Mouse (Mus musculus): ENCODE data around the gene Pes1.

DNA sequence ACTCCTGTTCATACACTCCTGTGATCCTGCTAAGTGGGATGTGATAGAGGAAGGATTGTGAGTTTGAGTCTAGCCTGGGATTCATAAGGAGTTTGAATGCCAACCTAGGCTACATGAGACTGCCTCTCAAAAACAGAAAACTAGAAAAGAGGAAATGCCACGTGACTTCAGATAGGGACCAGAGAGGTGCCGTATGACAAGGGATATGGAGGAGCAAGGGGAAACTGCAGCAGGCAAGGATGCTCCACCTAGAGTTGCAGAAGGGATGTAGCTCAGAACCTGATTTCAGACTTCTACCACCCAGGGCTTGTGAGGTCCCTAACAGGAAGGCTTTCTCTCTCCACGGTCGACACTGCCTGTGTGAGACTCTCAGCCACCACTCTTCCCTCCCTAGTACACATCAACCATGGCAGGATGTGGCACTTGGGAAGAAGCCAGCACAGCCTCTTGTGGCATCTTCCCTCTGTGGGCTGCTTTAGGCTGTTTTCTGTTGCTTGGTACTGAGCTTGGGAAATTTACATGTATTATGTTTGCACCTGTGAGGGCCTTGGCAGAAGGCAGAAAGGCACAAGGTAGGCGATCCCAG lies 41.5 kb downstream of the Pes1 start:
- no peak for TF ChIP-seq POLR2A (IDR thresholded peaks at IDR 0.05; ENCODE audit: borderline replicate concordance, extremely low read depth, insufficient read depth, insufficient read length, poor library complexity, severe bottlenecking)
- TF ChIP-seq CTCF (IDR thresholded peaks at IDR 0.05; ENCODE audit: borderline replicate concordance, extremely low read depth, insufficient read depth, insufficient read length), result no peak

Data from brain, embryonic 14.5 days (tissue).